Mouse (Mus musculus): ENCODE data around the gene Upp1.
"Not testable (repeated sequence)": the region's sequence is repeated elsewhere in the genome, so short reads cannot be mapped to it uniquely, and the experiment has no call there.

GRCm38 (mm10) chr11:9150403-9150802 lies 32.5 kb downstream of the Upp1 start:
- TF ChIP-seq CTCF (IDR thresholded peaks at IDR 0.05; ENCODE audit: borderline replicate concordance, extremely low read depth, insufficient read depth, insufficient read length); POLR2A (IDR thresholded peaks at IDR 0.05; ENCODE audit: borderline replicate concordance, extremely low read depth, insufficient read depth, insufficient read length, poor library complexity, severe bottlenecking): not testable (repeated sequence)
